Mouse (Mus musculus) liver, embryonic 14.5 days (tissue): ENCODE measurements around the gene Frmd8. TPM values are rescaled to one million over a fixed set of nuclear protein-coding genes. Genes with fewer than 3 reads are reported as not detected.

ENCODE experiments used
- ATAC-seq: fragments of 200-750 bp; cut with Nextera tagmentation; 2 replicates; pipeline ENCODE4 v1.8.0; 2017; ENCODE audit warnings: moderate number of reproducible peaks, mild to moderate bottlenecking, moderate library complexity; ENCODE audit not compliant: insufficient read depth
- DNase-seq, 3 experiments: peaks; one replicate each; pipeline ENCODE4 v3.0.0-alpha.2; 2012 to 2013; ENCODE audit warnings: low read depth in 3 of 3, low spot score in 3 of 3
- H3K27ac ChIP-seq: fragments of 300-500 bp; sonication (generic); 2 replicates; pipeline ENCODE4 v1.5.1; 2014; ENCODE audit warnings: moderate library complexity, mild to moderate bottlenecking, control low read depth, inconsistent platforms
- H3K27me3 ChIP-seq: fragments of 300-500 bp; sonication (generic); 2 replicates; pipeline ENCODE4 v1.6.1; 2014; ENCODE audit warnings: mild to moderate bottlenecking, low read length, moderate library complexity; ENCODE audit not compliant: control insufficient read depth, insufficient read depth
- H3K36me3 ChIP-seq: fragments of 300-500 bp; sonication (generic); replicated peaks from 2 replicates; pipeline ENCODE4 v1.6.1; 2014; ENCODE audit warnings: low read depth; ENCODE audit not compliant: control insufficient read depth, insufficient read depth
- H3K4me1 ChIP-seq, 2 experiments: fragments of 200-500 bp in 1 of 2; fragments of 300-500 bp in 1 of 2; sonication (generic) in 1 of 2; replicated peaks; 2 replicates each; pipeline ENCODE4 v1.6.1; 2012 to 2014; ENCODE audit warnings: antibody characterized with exemption in 1 of 2, inconsistent platforms in 1 of 2, low read length in 1 of 2; ENCODE audit not compliant: control insufficient read depth in 2 of 2, insufficient read depth in 2 of 2
- H3K4me2 ChIP-seq: fragments of 300-500 bp; sonication (generic); 2 replicates; pipeline ENCODE4 v1.6.1; 2014; ENCODE audit warnings: low read depth, mild to moderate bottlenecking, control low read depth, moderate library complexity
- H3K4me3 ChIP-seq, 2 experiments: fragments of 200-500 bp in 1 of 2; fragments of 300-500 bp in 1 of 2; sonication (generic) in 1 of 2; 2 replicates each; pipeline ENCODE4 v1.5.1; 2012 to 2014; ENCODE audit warnings: low read depth in 2 of 2, low read length in 2 of 2, mild to moderate bottlenecking in 2 of 2, control low read depth in 1 of 2, inconsistent platforms in 1 of 2, moderate library complexity in 1 of 2; ENCODE audit not compliant: insufficient read depth in 1 of 2
- H3K9ac ChIP-seq: fragments of 300-500 bp; sonication (generic); replicated peaks from 2 replicates; pipeline ENCODE4 v1.6.1; 2014; ENCODE audit warnings: mild to moderate bottlenecking, control low read depth, moderate library complexity
- H3K9me3 ChIP-seq: fragments of 300-500 bp; sonication (generic); 2 replicates; pipeline ENCODE4 v1.6.1; 2016; ENCODE audit warnings: low read length, mixed read lengths; ENCODE audit not compliant: control insufficient read depth
- CTCF ChIP-seq: IDR thresholded peaks from 2 replicates; pipeline ENCODE4 v1.5.1; 2016; ENCODE audit warnings: antibody characterized with exemption, low read depth, control low read depth
- EP300 ChIP-seq: IDR thresholded peaks from 2 replicates; pipeline ENCODE4 v1.6.1; 2016; ENCODE audit warnings: antibody characterized with exemption, low read depth
- WGBS: fragments of 180-500 bp; shearing (Covaris S2); extraction: QIAGEN DNeasy Blood & Tissue Kit; methylation state at CpG from one replicate; pipeline ENCODE4 v1.1.7; 2014; ENCODE audit not compliant: insufficient replicate concordance; 5-methylcytosine and 5-hydroxymethylcytosine counted together
- polyA plus RNA-seq, 2 experiments: library from polyadenylated mRNA; depleted of rRNA in 1 of 2; stranded (reverse) in 1 of 2; unstranded in 1 of 2; fragments of >200 nt; fragmentation: Nextera tagmentation in 1 of 2; extraction: Ambion mirVana in 1 of 2; gene quantifications; 2 replicates each; pipeline versions ENCODE4 v1.2.1 to v1.2.3; 2012 to 2014

Frmd8 gene
- polyA plus RNA-seq, 2 experiments = 6.6 to 6.7 TPM

GRCm38 (mm10) chr19:5828905-5829304 lies 46.2 kb downstream of the Frmd8 start:
- Histone ChIP-seq H3K27me3 (no peaks in the 10 kb centered on the region), H3K4me3 (no peak overlapping the region), H3K4me1 (peaks cover 0 to 11% of the 10 kb centered on the region in 2 experiments; a peak in 3 of 4 replicates), H3K27ac (no peak overlapping the region), H3K9ac (no peak overlapping the region), H3K9me3 (no peaks in the 10 kb centered on the region), H3K36me3 (no peaks in the 10 kb centered on the region), H3K4me2 (no peak overlapping the region)
- no peak for DNase-seq
- ATAC-seq = no peak
- WGBS = 79% methylated on average over 7 of the region's 7 CpGs
- TF ChIP-seq CTCF (no peak), EP300 (no peak)

- peaks cover 3 to 16% of the 10 kb centered on the region in 2 experiments for H3K4me1 ChIP-seq
- TF ChIP-seq CTCF (no peak), EP300 (no peak)
- no peaks in the 10 kb centered on the region for H3K9me3 ChIP-seq
- no peak for ATAC-seq
- H3K4me2 ChIP-seq = no peak overlapping the region
- WGBS = 76% methylated on average over 3 of the region's 3 CpGs
- H3K4me3 ChIP-seq = no peak overlapping the region
- H3K27ac ChIP-seq = no peak overlapping the region
- no peak overlapping the region for H3K9ac ChIP-seq
- no peaks in the 10 kb centered on the region for H3K36me3 ChIP-seq
- no peak for DNase-seq
- H3K27me3 ChIP-seq = no peaks in the 10 kb centered on the region
Observed at GRCm38 (mm10) chr19:5828155-5828554, 46.9 kb downstream of the Frmd8 start.

GRCm38 (mm10) chr19:5827456-5828154 lies 47.5 kb downstream of the Frmd8 start:
- H3K4me1 ChIP-seq = peaks cover 4 to 20% of the 10 kb centered on the region in 2 experiments
- no peak overlapping the region for H3K4me2 ChIP-seq
- H3K4me3 ChIP-seq = no peak overlapping the region
- TF ChIP-seq EP300 (no peak), CTCF (no peak)
- no peaks in the 10 kb centered on the region for H3K9me3 ChIP-seq
- no peak overlapping the region for H3K27ac ChIP-seq
- DNase-seq (no peak), ATAC-seq (no peak)
- H3K9ac ChIP-seq = no peak overlapping the region
- H3K36me3 ChIP-seq = no peaks in the 10 kb centered on the region
- no peaks in the 10 kb centered on the region for H3K27me3 ChIP-seq
- 71% methylated on average over 9 of the region's 9 CpGs for WGBS

GRCm38 (mm10) chr19:5827044-5827443 lies 48.0 kb downstream of the Frmd8 start:
- 84% methylated on average over 6 of the region's 6 CpGs for WGBS
- Histone ChIP-seq H3K4me3 (no peak overlapping the region), H3K4me1 (peaks cover 4 to 18% of the 10 kb centered on the region in 2 experiments), H3K9ac (no peak overlapping the region), H3K9me3 (no peaks in the 10 kb centered on the region), H3K36me3 (no peaks in the 10 kb centered on the region), H3K4me2 (no peak overlapping the region), H3K27ac (no peak overlapping the region), H3K27me3 (no peaks in the 10 kb centered on the region)
- ATAC-seq (no peak), DNase-seq (no peak)
- no peak for TF ChIP-seq EP300
- no peak for TF ChIP-seq CTCF

- H3K9ac ChIP-seq = no peak overlapping the region
- no peaks in the 10 kb centered on the region for H3K27me3 ChIP-seq
- H3K4me3 ChIP-seq = no peak overlapping the region
- TF ChIP-seq EP300 = no peak
- TF ChIP-seq CTCF = no peak
- DNase-seq = no peak
- no peak overlapping the region for H3K27ac ChIP-seq
- no peak for ATAC-seq
- H3K4me1 ChIP-seq = peaks cover 4 to 18% of the 10 kb centered on the region in 2 experiments
- H3K9me3 ChIP-seq = no peaks in the 10 kb centered on the region
- WGBS = 73% methylated on average over 4 of the region's 4 CpGs
- no peak overlapping the region for H3K4me2 ChIP-seq
- H3K36me3 ChIP-seq = no peaks in the 10 kb centered on the region
Observed at GRCm38 (mm10) chr19:5826731-5827002, 48.4 kb downstream of the Frmd8 start.
